Mouse (Mus musculus): ENCODE data around the gene Ric1. TPM values are rescaled to one million over a fixed set of nuclear protein-coding genes. Genes with fewer than 3 reads are reported as not detected.

Gene Ric1
- polyA plus RNA-seq, 1 experiment from 2014 or later = 14.9 TPM

DNA sequence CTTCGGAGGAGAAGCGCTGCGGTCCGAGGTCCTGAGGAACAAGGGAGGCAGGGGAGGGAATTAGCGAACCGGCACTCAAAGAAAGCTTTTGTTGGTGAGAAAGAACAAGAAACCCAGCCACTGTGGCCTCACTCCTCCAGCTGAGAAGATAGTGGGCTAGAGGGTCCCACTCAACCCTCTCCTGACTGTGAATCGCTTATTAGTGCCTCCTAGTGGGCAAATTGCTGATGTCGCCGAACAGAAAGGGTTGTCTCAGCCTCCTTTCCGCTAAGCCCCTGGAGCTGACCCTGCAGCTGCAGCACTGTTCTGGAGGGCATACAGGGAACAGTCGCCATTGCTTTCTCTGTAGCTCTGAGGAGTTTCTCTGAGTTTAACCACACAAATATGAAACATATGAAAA is 21.0 kb upstream of the Ric1 start:
- Histone ChIP-seq H3K4me1 (replicated peaks) (peaks cover 4% of the 10 kb centered on the region; the same call in 1 of the 2 replicates), H3K27ac (no peak overlapping the region), H3K27me3 (no peaks in the 10 kb centered on the region), H3K36me3 (no peaks in the 10 kb centered on the region), H3K4me3 (peak overlapping the region; percentile 16), H3K9me3 (no peaks in the 10 kb centered on the region), H3K9ac (no peak overlapping the region), H3K4me2 (peak overlapping the region; percentile 40)
- peak; percentile 61; the same call in 1 of the 2 replicates for ATAC-seq (ENCODE audit: low FRiP score)
- 51% methylated on average over 11 of the region's 11 CpGs for WGBS

DNA sequence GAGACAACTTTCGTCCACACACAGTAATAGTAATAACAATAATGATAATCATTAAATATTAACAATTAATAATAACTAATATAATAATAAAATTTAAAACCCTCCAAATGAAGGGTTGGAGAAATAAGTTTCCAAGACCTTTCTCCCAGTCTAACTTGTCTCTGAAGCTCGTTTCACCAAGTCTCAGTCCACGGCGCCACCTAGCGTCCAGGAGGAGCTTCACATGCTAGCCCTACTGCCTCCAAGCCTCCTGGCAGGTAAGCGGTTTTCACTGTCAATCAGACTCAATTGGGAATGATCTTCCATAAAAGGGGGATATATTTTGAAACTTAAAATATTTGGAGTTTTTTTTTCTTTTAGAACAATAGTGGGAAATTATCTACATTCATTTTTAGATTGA is 20.6 kb upstream of the Ric1 start:
- H3K27me3 ChIP-seq = no peaks in the 10 kb centered on the region
- peak overlapping the region; percentile 40; the same call in 1 of the 2 replicates for H3K4me2 ChIP-seq
- no peaks in the 10 kb centered on the region for H3K9me3 ChIP-seq
- WGBS = 17% methylated on average over 6 of the region's 6 CpGs
- H3K36me3 ChIP-seq = no peaks in the 10 kb centered on the region
- H3K4me1 ChIP-seq (replicated peaks) = peaks cover 4% of the 10 kb centered on the region; the same call in 1 of the 2 replicates
- no peak overlapping the region for H3K9ac ChIP-seq
- H3K4me3 ChIP-seq = peak overlapping the region; percentile 16; the same call in 1 of the 2 replicates
- no peak overlapping the region for H3K27ac ChIP-seq
- ATAC-seq (ENCODE audit: low FRiP score) = 0 out of 2 replicates have a peak, but pooled peaks have one; percentile 68

DNA sequence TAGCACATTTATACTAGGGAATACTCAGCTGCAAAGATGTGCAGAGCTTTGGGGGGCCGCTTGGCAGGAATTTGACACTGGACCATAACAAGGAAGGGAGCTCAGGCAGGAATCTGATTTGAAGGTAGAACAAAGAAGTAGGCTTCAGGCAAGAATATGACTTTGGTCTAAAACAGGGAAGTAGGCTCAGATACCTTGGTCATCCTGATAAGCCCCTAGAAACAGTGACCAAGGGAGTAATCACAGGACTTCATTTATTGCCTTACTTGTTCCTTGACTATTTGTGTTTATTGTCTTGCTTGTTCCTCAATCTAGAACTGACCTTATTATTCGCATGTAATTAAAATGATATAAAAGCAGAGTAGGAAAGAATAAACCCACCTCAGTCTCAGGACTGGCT is 18.0 kb upstream of the Ric1 start:
- Histone ChIP-seq H3K9me3 (no peaks in the 10 kb centered on the region), H3K4me3 (no peak overlapping the region), H3K36me3 (no peaks in the 10 kb centered on the region), H3K27me3 (no peaks in the 10 kb centered on the region), H3K4me1 (replicated peaks) (peaks cover 4% of the 10 kb centered on the region; the same call in 1 of the 2 replicates), H3K27ac (no peak overlapping the region), H3K9ac (no peak overlapping the region), H3K4me2 (no peak overlapping the region)
- ATAC-seq (ENCODE audit: low FRiP score) = no peak
- 87% methylated on average over 2 of the region's 2 CpGs for WGBS

DNA sequence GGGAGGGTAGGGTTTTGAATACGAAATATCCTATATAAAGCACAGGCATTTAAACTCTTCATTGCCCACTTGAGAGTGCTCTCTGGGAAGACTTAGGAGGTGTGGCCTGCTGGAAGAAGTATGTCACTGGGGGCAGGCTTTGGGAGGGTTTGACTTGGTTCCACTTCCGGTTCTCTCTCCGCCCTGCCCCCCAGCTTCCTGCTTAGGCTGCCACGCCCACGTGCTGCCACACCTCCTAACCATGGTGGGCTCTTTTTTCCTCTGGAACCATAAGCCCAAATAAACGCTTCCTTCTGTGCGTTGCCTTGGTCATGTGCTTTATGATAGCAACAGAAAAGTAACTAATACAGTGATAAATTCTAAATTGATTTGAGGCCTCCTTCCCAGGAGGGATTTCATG is 16.5 kb upstream of the Ric1 start:
- Histone ChIP-seq H3K9me3 (no peaks in the 10 kb centered on the region), H3K27ac (no peak overlapping the region), H3K27me3 (no peaks in the 10 kb centered on the region), H3K36me3 (no peaks in the 10 kb centered on the region), H3K4me1 (replicated peaks) (peaks cover 4% of the 10 kb centered on the region; the same call in 1 of the 2 replicates), H3K4me2 (no peak overlapping the region), H3K9ac (no peak overlapping the region), H3K4me3 (no peak overlapping the region)
- no peak for ATAC-seq (ENCODE audit: low FRiP score)
- 86% methylated on average over 7 of the region's 7 CpGs for WGBS

DNA sequence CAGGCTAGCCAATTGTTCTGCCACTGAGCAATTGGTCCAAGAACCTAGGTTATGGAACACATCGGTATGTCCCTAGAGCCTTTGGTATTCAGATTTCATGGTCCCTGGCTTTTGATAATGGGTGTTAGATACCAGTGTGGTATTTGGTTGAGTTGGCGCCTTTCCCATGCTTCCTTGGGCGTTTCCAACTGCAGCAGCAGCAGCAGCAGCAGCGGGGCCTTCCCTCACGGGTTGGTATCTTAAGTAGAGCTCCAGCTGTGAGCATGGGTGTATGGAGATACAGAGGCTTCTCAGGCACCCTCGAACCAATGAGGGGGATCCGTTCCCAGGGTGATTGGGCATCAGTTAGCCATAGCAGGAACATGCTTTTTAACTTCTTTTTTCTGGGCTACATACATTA is 13.9 kb upstream of the Ric1 start:
- Histone ChIP-seq H3K27ac (no peak overlapping the region), H3K9me3 (no peaks in the 10 kb centered on the region), H3K27me3 (no peaks in the 10 kb centered on the region), H3K4me1 (replicated peaks) (no peaks in the 10 kb centered on the region), H3K36me3 (no peaks in the 10 kb centered on the region), H3K9ac (no peak overlapping the region), H3K4me3 (no peak overlapping the region), H3K4me2 (no peak overlapping the region)
- ATAC-seq (ENCODE audit: low FRiP score) = no peak
- 69% methylated on average over 7 of the region's 7 CpGs for WGBS

DNA sequence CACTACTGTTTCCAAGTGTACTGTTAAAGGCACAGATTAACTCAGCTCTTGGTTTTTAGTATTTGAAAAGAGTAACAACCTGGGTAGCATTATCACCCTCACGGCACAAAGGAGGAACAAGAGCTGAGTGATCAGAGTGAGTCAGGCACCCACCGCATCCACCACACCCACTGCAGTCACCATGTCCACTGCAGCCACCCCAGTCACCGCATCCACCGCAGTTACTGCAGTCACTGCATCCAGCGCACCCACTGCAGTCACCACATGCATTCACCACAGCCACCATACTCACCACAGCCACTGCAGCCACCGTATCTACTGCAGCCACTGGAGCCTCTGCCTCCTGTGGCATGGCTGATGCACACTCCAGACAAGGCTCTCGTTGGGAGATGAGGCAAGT is 12.2 kb upstream of the Ric1 start:
- ATAC-seq (ENCODE audit: low FRiP score) = no peak
- Histone ChIP-seq H3K4me2 (no peak overlapping the region), H3K4me3 (no peak overlapping the region), H3K9ac (no peak overlapping the region), H3K27ac (no peak overlapping the region), H3K4me1 (replicated peaks) (no peaks in the 10 kb centered on the region), H3K36me3 (no peaks in the 10 kb centered on the region), H3K27me3 (no peaks in the 10 kb centered on the region), H3K9me3 (no peaks in the 10 kb centered on the region)
- 90% methylated on average over 7 of the region's 7 CpGs for WGBS

DNA sequence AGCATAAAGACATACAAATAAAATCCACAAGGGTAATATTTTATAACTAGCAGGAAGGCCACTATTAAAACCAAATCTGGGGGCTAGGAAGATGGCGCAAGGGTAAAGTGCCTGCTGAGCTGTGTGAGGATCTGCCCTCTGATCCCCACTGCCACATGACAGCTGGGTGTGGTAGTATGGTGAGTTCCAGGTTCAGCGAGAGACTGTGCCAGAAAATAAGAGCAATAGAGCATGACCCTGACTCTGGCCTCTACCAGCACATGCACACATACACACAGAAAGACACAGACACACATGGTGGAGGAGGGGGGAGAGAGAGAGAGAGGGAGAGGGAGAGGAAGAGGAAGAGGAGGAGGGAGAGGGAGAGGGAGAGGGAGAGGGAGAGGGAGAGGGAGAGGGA is 10.3 kb upstream of the Ric1 start:
- Histone ChIP-seq H3K27ac (no peak overlapping the region), H3K4me3 (no peak overlapping the region), H3K27me3 (no peaks in the 10 kb centered on the region), H3K4me2 (no peak overlapping the region), H3K9me3 (no peaks in the 10 kb centered on the region), H3K9ac (no peak overlapping the region), H3K4me1 (replicated peaks) (no peaks in the 10 kb centered on the region), H3K36me3 (no peaks in the 10 kb centered on the region)
- ATAC-seq (ENCODE audit: low FRiP score) = no peak
- WGBS = 82% methylated on average over 2 of the region's 2 CpGs

DNA sequence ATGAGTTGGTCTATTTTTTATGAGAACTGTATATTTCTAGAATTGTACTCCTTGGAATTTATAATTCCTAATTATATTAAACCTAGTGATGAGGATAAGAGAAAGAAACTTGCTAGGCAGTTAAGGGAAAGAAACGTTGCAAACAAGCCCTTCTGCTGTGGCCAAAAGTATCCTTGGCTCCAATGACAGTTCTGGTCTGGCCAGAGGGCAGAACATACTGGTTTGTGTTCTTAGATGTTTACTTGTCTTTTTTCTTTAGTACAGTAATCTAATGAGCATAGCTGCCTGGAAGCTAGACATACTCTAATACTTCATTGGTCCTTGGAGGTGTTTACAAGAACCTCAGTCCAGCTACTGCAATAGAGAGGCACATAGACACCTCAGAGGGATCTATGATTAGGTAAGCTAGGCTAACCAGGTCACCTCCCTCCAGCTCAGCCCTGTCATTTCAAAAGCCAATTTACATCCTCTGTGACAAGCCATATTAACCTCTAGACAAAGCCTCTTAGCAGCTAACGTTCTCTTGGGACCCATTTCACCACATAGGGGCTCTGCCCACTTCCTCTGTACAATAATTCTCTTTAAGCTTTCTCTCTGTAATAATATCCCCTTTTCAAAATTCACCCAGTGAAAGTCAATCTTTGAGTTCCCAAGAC is 8.8 kb upstream of the Ric1 start:
- 58% methylated on average over 2 of the region's 2 CpGs for WGBS
- no peak for ATAC-seq (ENCODE audit: low FRiP score)
- H3K4me2 ChIP-seq = no peak overlapping the region

DNA sequence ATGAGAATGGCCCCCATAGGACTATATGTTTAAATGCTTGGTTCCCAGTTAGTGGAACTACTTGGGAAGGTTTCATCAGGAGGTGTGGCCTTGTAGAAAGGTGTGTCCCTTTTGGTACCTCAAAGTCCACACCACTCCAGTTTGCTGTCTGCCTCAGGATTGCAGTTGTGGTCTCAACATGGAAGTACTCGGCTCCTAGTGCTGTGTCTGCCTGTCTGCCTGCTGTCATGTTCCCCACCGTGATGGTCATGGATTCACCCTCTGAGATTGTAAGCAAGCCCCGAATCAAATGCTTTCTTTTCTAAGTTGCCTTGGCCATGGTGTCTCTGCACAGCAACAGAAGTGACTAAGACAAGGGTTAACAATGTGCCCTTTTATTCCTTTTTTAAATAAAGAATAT is 8.0 kb upstream of the Ric1 start:
- WGBS = 93% methylated on average over 3 of the region's 3 CpGs
- no peak for ATAC-seq (ENCODE audit: low FRiP score)
- no peak overlapping the region for H3K9ac ChIP-seq
- H3K27ac ChIP-seq = no peak overlapping the region
- H3K4me1 ChIP-seq (replicated peaks) = no peaks in the 10 kb centered on the region
- H3K36me3 ChIP-seq = no peaks in the 10 kb centered on the region
- H3K9me3 ChIP-seq = no peaks in the 10 kb centered on the region
- no peak overlapping the region for H3K4me2 ChIP-seq
- no peaks in the 10 kb centered on the region for H3K27me3 ChIP-seq
- no peak overlapping the region for H3K4me3 ChIP-seq

More for the DNA sequence above, 8.8 kb upstream of the Ric1 start:
- no peaks in the 10 kb centered on the region for H3K4me1 ChIP-seq (replicated peaks)
- no peaks in the 10 kb centered on the region for H3K36me3 ChIP-seq
- no peak overlapping the region for H3K4me3 ChIP-seq
- no peak overlapping the region for H3K27ac ChIP-seq
- H3K9me3 ChIP-seq = no peaks in the 10 kb centered on the region
- H3K27me3 ChIP-seq = no peaks in the 10 kb centered on the region
- no peak overlapping the region for H3K9ac ChIP-seq

DNA sequence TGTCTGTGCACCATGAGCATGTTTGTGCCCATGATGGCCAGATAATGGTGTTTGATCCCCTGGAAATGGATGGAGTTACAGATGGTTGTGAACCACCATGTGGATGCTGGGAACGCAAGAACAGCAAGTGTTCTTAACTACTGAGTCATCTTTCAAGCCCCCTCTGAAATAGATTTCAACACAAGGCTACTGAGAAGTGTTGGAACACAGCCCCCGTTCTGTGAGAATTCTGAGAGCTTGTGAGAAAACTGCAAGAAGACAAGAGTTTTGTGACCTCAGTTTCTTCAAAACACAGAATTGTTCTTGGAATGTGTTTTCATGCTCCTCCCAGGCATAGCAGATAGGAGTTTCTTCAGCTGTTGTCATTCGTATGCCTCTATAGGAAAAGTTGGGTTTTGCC is 6.7 kb upstream of the Ric1 start:
- Histone ChIP-seq H3K27ac (no peak overlapping the region), H3K9ac (no peak overlapping the region), H3K27me3 (no peaks in the 10 kb centered on the region), H3K4me1 (replicated peaks) (no peaks in the 10 kb centered on the region), H3K4me2 (no peak overlapping the region), H3K36me3 (no peaks in the 10 kb centered on the region), H3K9me3 (no peaks in the 10 kb centered on the region), H3K4me3 (no peak overlapping the region)
- 93% methylated on average over 3 of the region's 3 CpGs for WGBS
- ATAC-seq (ENCODE audit: low FRiP score) = no peak

DNA sequence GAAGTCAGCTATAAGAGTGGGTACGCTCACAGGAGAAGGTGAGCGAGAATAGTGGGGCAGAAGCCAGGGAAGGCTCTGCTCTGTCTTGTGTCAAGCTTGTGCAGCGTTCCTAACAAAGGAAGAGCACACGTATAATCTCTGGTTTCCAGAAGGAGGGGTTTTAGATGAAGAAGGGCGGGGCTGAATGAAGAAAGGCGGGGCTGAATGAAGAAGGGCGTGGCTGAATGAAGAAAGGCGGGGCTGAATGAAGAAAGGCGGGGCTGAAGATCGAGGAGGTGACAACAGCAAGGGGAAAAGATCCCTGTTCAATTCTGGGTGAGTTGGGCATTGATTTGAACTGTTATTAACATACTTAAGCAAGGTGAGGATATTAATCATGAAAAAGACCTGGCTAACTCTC is 6.1 kb upstream of the Ric1 start:
- Histone ChIP-seq H3K4me2 (no peak overlapping the region), H3K36me3 (no peaks in the 10 kb centered on the region), H3K27ac (no peak overlapping the region), H3K4me3 (no peak overlapping the region), H3K9ac (no peak overlapping the region), H3K4me1 (replicated peaks) (no peaks in the 10 kb centered on the region), H3K27me3 (no peaks in the 10 kb centered on the region), H3K9me3 (no peaks in the 10 kb centered on the region)
- no peak for ATAC-seq (ENCODE audit: low FRiP score)
- 74% methylated on average over 10 of the region's 10 CpGs for WGBS

DNA sequence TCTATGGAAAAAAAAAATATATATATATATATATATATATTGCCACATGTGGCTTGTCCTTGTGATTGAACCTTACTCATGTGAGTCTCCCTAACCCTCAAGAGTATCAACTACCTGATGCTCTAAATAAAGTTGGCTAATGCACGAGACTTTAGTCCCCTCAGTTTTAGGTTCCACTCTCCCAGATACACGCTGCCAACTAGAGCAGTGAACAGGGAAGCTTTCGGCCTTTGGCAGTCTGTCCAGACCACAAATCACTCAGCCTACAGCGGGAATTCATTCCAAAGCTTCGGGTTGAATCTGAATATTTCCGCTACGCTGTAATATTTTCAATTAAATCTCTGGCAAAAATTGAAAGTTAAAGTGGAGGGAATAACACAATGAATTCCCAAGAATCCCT is 3.7 kb upstream of the Ric1 start:
- Histone ChIP-seq H3K27me3 (no peaks in the 10 kb centered on the region), H3K9ac (no peak overlapping the region), H3K36me3 (no peaks in the 10 kb centered on the region), H3K4me2 (no peak overlapping the region), H3K4me1 (replicated peaks) (peaks cover 11% of the 10 kb centered on the region), H3K9me3 (no peaks in the 10 kb centered on the region), H3K4me3 (no peak overlapping the region), H3K27ac (no peak overlapping the region)
- 93% methylated on average over 7 of the region's 7 CpGs for WGBS
- ATAC-seq (ENCODE audit: low FRiP score) = no peak

DNA sequence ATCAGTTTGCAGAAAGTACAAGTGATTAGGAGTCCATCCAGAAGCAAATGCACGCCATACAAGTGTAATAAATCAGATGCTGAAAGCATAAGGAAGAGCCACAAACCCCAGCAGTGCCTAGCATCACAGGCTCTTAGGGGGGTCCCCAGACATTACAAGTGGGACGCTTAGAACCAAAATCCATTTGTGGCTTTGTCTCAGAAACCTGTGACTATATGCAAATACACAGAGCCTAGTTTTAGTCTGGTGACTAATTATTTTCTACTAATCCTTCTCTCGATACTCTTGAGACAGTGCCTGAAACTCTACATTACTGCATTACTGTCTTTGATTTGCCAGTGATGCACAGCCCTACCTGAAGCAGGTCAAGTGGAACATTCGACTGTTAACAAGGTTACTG is 3.2 kb upstream of the Ric1 start:
- WGBS = 78% methylated on average over 4 of the region's 4 CpGs
- Histone ChIP-seq H3K4me3 (no peak overlapping the region), H3K9ac (no peak overlapping the region), H3K36me3 (no peaks in the 10 kb centered on the region), H3K4me1 (replicated peaks) (peaks cover 16% of the 10 kb centered on the region), H3K9me3 (no peaks in the 10 kb centered on the region), H3K4me2 (no peak overlapping the region), H3K27me3 (no peaks in the 10 kb centered on the region), H3K27ac (no peak overlapping the region)
- ATAC-seq (ENCODE audit: low FRiP score) = no peak

Data from hindbrain, embryonic 13.5 days (tissue).